Mouse (Mus musculus): ENCODE data around the gene Olfr1406. TPM values are rescaled to one million over a fixed set of nuclear protein-coding genes. Genes with fewer than 3 reads are reported as not detected.
"Not testable (repeated sequence)": the region's sequence is repeated elsewhere in the genome, so short reads cannot be mapped to it uniquely, and the experiment has no call there.

Gene Olfr1406
- not detected in 2 replicates for polyA plus RNA-seq (2012; rRNA removed)
- not detected in 2 replicates for polyA plus RNA-seq (2014; fragmentation: Nextera tagmentation; extraction: Ambion mirVana)

- Histone ChIP-seq H3K36me3 (replicated peaks; ENCODE audit: control insufficient read depth, insufficient read depth, low read depth) (no peaks in the 10 kb centered on the region), H3K27ac (no peak within 1 kb of the TSS), H3K4me3 (ENCODE audit: insufficient read depth in 1 of 2, low read depth in 2 of 2, low read length in 2 of 2) (no peak within 1 kb of the TSS), H3K9me3 (ENCODE audit: control insufficient read depth, low read length) (no peaks in the 10 kb centered on the region), H3K4me1 (replicated peaks; ENCODE audit: control insufficient read depth in 2 of 2, insufficient read depth in 2 of 2, low read length in 1 of 2) (no peaks in the 10 kb centered on the region), H3K9ac (replicated peaks) (no peak within 1 kb of the TSS), H3K4me2 (ENCODE audit: low read depth) (no peak within 1 kb of the TSS), H3K27me3 (ENCODE audit: control insufficient read depth, insufficient read depth, low read length) (no peaks in the 10 kb centered on the region)
- no peak for DNase-seq (ENCODE audit: low read depth in 3 of 3, low spot score in 3 of 3)
- 35% methylated on average over 3 of the region's 3 CpGs for whole genome bisulfite sequencing (ENCODE audit: insufficient replicate concordance)
- no peak for ATAC-seq (ENCODE audit: insufficient read depth)
- TF ChIP-seq CTCF (IDR thresholded peaks at IDR 0.05; ENCODE audit: low read depth) = no peak
- TF ChIP-seq EP300 (IDR thresholded peaks at IDR 0.05; ENCODE audit: low read depth) = no peak
These were observed at the start of gene Olfr1406 for GRCm38 (mm10) chr1:173190540-173190939. Gene Olfr1406 (minus strand): TSS chr1:173190640.

- not testable (repeated sequence) for H3K4me2 ChIP-seq (ENCODE audit: low read depth); H3K9me3 ChIP-seq (ENCODE audit: control insufficient read depth, low read length); DNase-seq (ENCODE audit: low read depth in 3 of 3, low spot score in 3 of 3); H3K27ac ChIP-seq; H3K9ac ChIP-seq (replicated peaks); H3K4me1 ChIP-seq (replicated peaks; ENCODE audit: control insufficient read depth in 2 of 2, insufficient read depth in 2 of 2, low read length in 1 of 2); H3K4me3 ChIP-seq (ENCODE audit: insufficient read depth in 1 of 2, low read depth in 2 of 2, low read length in 2 of 2); H3K36me3 ChIP-seq (replicated peaks; ENCODE audit: control insufficient read depth, insufficient read depth, low read depth); ATAC-seq (ENCODE audit: insufficient read depth); H3K27me3 ChIP-seq (ENCODE audit: control insufficient read depth, insufficient read depth, low read length)
- whole genome bisulfite sequencing (ENCODE audit: insufficient replicate concordance) = 52% methylated on average over 1 of the region's 1 CpGs
These were observed 46.6 kb upstream of the Olfr1406 start for GRCm38 (mm10) chr1:173237004-173237403.

DNA sequence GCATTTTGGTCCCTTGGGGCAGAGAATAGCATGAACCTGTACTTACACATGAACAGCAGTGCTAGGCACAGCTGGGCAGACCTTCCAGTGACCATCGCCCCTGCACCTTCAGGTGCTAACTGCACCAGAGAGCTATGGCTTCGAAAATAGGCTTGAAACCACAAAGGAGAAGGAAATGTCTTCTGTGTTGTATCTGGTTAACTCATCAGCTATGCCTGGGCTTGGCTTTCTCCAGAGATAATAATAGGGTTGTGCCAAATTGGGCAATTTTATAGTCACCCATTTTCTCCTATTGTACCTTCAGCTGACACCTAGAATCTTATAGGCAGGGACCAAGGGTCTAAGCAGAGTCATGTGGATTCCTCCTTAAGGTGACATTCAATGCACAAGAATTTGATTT is 36.6 kb upstream of the Olfr1406 start, which contains the start of gene Fcer1a:
Fcer1a (minus strand) TSS at position 134 of the 400 bp plus-strand sequence.
- Histone ChIP-seq H3K4me1 (replicated peaks; ENCODE audit: control insufficient read depth in 2 of 2, insufficient read depth in 2 of 2, low read length in 1 of 2) (no peaks in the 10 kb centered on the region), H3K4me2 (ENCODE audit: low read depth) (no peak within 1 kb of the TSS), H3K36me3 (replicated peaks; ENCODE audit: control insufficient read depth, insufficient read depth, low read depth) (no peaks in the 10 kb centered on the region), H3K9ac (replicated peaks) (no peak within 1 kb of the TSS), H3K27me3 (ENCODE audit: control insufficient read depth, insufficient read depth, low read length) (no peaks in the 10 kb centered on the region), H3K9me3 (ENCODE audit: control insufficient read depth, low read length) (no peaks in the 10 kb centered on the region), H3K4me3 (ENCODE audit: insufficient read depth in 1 of 2, low read depth in 2 of 2, low read length in 2 of 2) (no peak within 1 kb of the TSS), H3K27ac (no peak within 1 kb of the TSS)
- 37% methylated on average over 2 of the region's 2 CpGs for WGBS (ENCODE audit: insufficient replicate concordance)
- DNase-seq (ENCODE audit: low read depth in 3 of 3, low spot score in 3 of 3) (no peak), ATAC-seq (ENCODE audit: insufficient read depth) (no peak)
- TF ChIP-seq EP300 (IDR thresholded peaks at IDR 0.05; ENCODE audit: low read depth) = no peak
- no peak for TF ChIP-seq CTCF (IDR thresholded peaks at IDR 0.05; ENCODE audit: low read depth)

DNA sequence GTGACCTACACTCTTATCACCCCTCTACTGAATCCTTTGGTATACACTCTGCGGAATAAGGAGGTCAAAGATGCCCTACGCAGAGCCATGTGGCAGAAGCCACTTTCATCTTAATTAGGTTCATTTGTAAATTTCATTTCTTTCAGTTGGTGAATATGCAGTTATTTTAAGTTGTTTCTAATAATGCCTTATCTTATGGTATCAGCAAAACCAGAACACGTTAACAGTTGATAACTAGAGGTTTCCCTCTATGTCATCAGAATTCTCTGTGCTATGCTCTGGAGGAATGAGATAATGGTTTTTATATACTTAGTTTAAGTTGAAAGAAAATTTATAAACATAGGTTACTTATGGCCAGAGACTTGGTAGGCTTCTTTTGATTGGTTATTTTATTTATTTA is 26.0 kb upstream of the Olfr1406 start:
- no peak overlapping the region for H3K4me3 ChIP-seq (ENCODE audit: insufficient read depth in 1 of 2, low read depth in 2 of 2, low read length in 2 of 2)
- H3K27me3 ChIP-seq (ENCODE audit: control insufficient read depth, insufficient read depth, low read length) = no peaks in the 10 kb centered on the region
- DNase-seq (ENCODE audit: low read depth in 3 of 3, low spot score in 3 of 3) (no peak), ATAC-seq (ENCODE audit: insufficient read depth) (no peak)
- no peaks in the 10 kb centered on the region for H3K36me3 ChIP-seq (replicated peaks; ENCODE audit: control insufficient read depth, insufficient read depth, low read depth)
- H3K9me3 ChIP-seq (ENCODE audit: control insufficient read depth, low read length) = no peaks in the 10 kb centered on the region
- WGBS (ENCODE audit: insufficient replicate concordance) = 73% methylated on average over 3 of the region's 3 CpGs
- no peak overlapping the region for H3K27ac ChIP-seq
- H3K4me1 ChIP-seq (replicated peaks; ENCODE audit: control insufficient read depth in 2 of 2, insufficient read depth in 2 of 2, low read length in 1 of 2) = no peaks in the 10 kb centered on the region
- TF ChIP-seq EP300 (IDR thresholded peaks at IDR 0.05; ENCODE audit: low read depth) (no peak), CTCF (IDR thresholded peaks at IDR 0.05; ENCODE audit: low read depth) (no peak)
- no peak overlapping the region for H3K4me2 ChIP-seq (ENCODE audit: low read depth)
- H3K9ac ChIP-seq (replicated peaks) = no peak overlapping the region

GRCm38 (mm10) chr1:173212092-173212491 is 21.7 kb upstream of the Olfr1406 start, which contains the start of gene Olfr1404:
Gene Olfr1404 (plus strand): TSS chr1:173212392.
- no peak within 1 kb of the TSS for H3K4me3 ChIP-seq (ENCODE audit: insufficient read depth in 1 of 2, low read depth in 2 of 2, low read length in 2 of 2)
- no peak within 1 kb of the TSS for H3K4me2 ChIP-seq (ENCODE audit: low read depth)
- H3K4me1 ChIP-seq (replicated peaks; ENCODE audit: control insufficient read depth in 2 of 2, insufficient read depth in 2 of 2, low read length in 1 of 2) = no peaks in the 10 kb centered on the region
- ATAC-seq (ENCODE audit: insufficient read depth) (no peak), DNase-seq (ENCODE audit: low read depth in 3 of 3, low spot score in 3 of 3) (no peak)
- WGBS (ENCODE audit: insufficient replicate concordance) = 55% methylated on average over 5 of the region's 5 CpGs
- no peaks in the 10 kb centered on the region for H3K9me3 ChIP-seq (ENCODE audit: control insufficient read depth, low read length)
- H3K36me3 ChIP-seq (replicated peaks; ENCODE audit: control insufficient read depth, insufficient read depth, low read depth) = no peaks in the 10 kb centered on the region
- TF ChIP-seq CTCF (IDR thresholded peaks at IDR 0.05; ENCODE audit: low read depth) (no peak), EP300 (IDR thresholded peaks at IDR 0.05; ENCODE audit: low read depth) (no peak)
- no peak within 1 kb of the TSS for H3K27ac ChIP-seq
- H3K27me3 ChIP-seq (ENCODE audit: control insufficient read depth, insufficient read depth, low read length) = no peaks in the 10 kb centered on the region
- no peak within 1 kb of the TSS for H3K9ac ChIP-seq (replicated peaks)
